Mouse (Mus musculus) 3134 (cell line): ENCODE data around the gene Pgpep1.

ENCODE experiments used
- DNase-seq: peaks from one replicate; pipeline ENCODE4 v3.0.0-alpha.2; 2011; ENCODE audit warnings: low spot score; ENCODE audit not compliant: insufficient read length; ENCODE audit errors: extremely low read depth

Gene Pgpep1

GRCm38 (mm10) chr8:70660273-70660725, at the start of gene Pgpep1:
Gene Pgpep1, minus strand, starts transcription at chr8:70660388.
- DNase-seq = no peak

- DNase-seq = no peak
These were observed 49.6 kb upstream of the Pgpep1 start for GRCm38 (mm10) chr8:70709794-70710193.

GRCm38 (mm10) chr8:70708281-70708680, 48.1 kb upstream of the Pgpep1 start:
- no peak for DNase-seq

- no peak for DNase-seq
These were observed 43.1 kb upstream of the Pgpep1 start, which contains the start of gene Iqcn for GRCm38 (mm10) chr8:70703287-70703686. Gene Iqcn, plus strand, starts transcription at chr8:70703457.

- DNase-seq = peak; percentile 76
These were observed 42.6 kb upstream of the Pgpep1 start for GRCm38 (mm10) chr8:70702842-70703182.

- no peak for DNase-seq
These were observed 42.0 kb upstream of the Pgpep1 start for GRCm38 (mm10) chr8:70701982-70702841.

GRCm38 (mm10) chr8:70701048-70701981, 41.1 kb upstream of the Pgpep1 start:
- DNase-seq = no peak

GRCm38 (mm10) chr8:70700555-70700922, 40.4 kb upstream of the Pgpep1 start:
- peak; percentile 92 for DNase-seq

GRCm38 (mm10) chr8:70699834-70700554, 39.8 kb upstream of the Pgpep1 start:
- DNase-seq = peak; percentile 81

GRCm38 (mm10) chr8:70699116-70699833, 39.1 kb upstream of the Pgpep1 start:
- no peak for DNase-seq

GRCm38 (mm10) chr8:70698310-70699109, 38.3 kb upstream of the Pgpep1 start, which contains the start of gene Jund:
Gene Jund, plus strand, starts transcription at chr8:70698949.
- peak; percentile 96 for DNase-seq

- DNase-seq = no peak
These were observed 37.4 kb upstream of the Pgpep1 start for GRCm38 (mm10) chr8:70697366-70698250.

GRCm38 (mm10) chr8:70696946-70697345, 36.8 kb upstream of the Pgpep1 start:
- no peak for DNase-seq

- no peak for DNase-seq
These were observed 36.1 kb upstream of the Pgpep1 start for GRCm38 (mm10) chr8:70696019-70696885.

- no peak for DNase-seq
These were observed 35.3 kb upstream of the Pgpep1 start for GRCm38 (mm10) chr8:70695318-70696018.

GRCm38 (mm10) chr8:70693636-70694035, 33.4 kb upstream of the Pgpep1 start:
- DNase-seq = no peak
